Mouse (Mus musculus) hindbrain, postnatal 0 days (tissue): ENCODE results near the gene Fam149a. TPM values are rescaled to one million over a fixed set of nuclear protein-coding genes. Genes with fewer than 3 reads are reported as not detected.

ENCODE experiments used
- ATAC-seq: fragments of 200-750 bp; cut with Nextera tagmentation; 2 replicates; pipeline ENCODE4 v1.8.0; 2017; ENCODE audit warnings: mild to moderate bottlenecking, moderate TSS enrichment, moderate library complexity
- DNase-seq: peaks from one replicate; pipeline ENCODE4 v3.0.0-alpha.2; 2015; ENCODE audit warnings: low spot score
- H3K27ac ChIP-seq: fragments of 300-500 bp; sonication (generic); 2 replicates; pipeline ENCODE4 v1.5.1; 2014; ENCODE audit warnings: mild to moderate bottlenecking
- H3K27me3 ChIP-seq: fragments of 300-500 bp; sonication (generic); 2 replicates; pipeline ENCODE4 v1.6.1; 2014; ENCODE audit warnings: low read length, mixed read lengths; ENCODE audit not compliant: insufficient read depth
- H3K36me3 ChIP-seq: fragments of 300-500 bp; sonication (generic); 2 replicates; pipeline ENCODE4 v1.6.1; 2014; ENCODE audit warnings: low read length, mixed read lengths; ENCODE audit not compliant: insufficient read depth
- H3K4me1 ChIP-seq: fragments of 300-500 bp; sonication (generic); 2 replicates; pipeline ENCODE4 v1.6.1; 2014; ENCODE audit warnings: antibody characterized with exemption, low read length, mixed read lengths; ENCODE audit not compliant: insufficient read depth
- H3K4me2 ChIP-seq: fragments of 300-500 bp; sonication (generic); 2 replicates; pipeline ENCODE4 v1.6.1; 2014; ENCODE audit warnings: low read depth, mild to moderate bottlenecking, low read length, moderate library complexity, mixed read lengths
- H3K4me3 ChIP-seq: fragments of 300-500 bp; sonication (generic); 2 replicates; pipeline ENCODE4 v1.5.1; 2014; ENCODE audit warnings: low read length
- H3K9ac ChIP-seq: fragments of 300-500 bp; sonication (generic); replicated peaks from 2 replicates; pipeline ENCODE4 v1.6.1; 2014; ENCODE audit warnings: mild to moderate bottlenecking, low read length, moderate library complexity, mixed read lengths
- H3K9me3 ChIP-seq: fragments of 300-500 bp; sonication (generic); 2 replicates; pipeline ENCODE4 v1.6.1; 2016; ENCODE audit warnings: low read length, mixed read lengths
- CTCF ChIP-seq: IDR thresholded peaks from 2 replicates; pipeline ENCODE4 v1.5.1; 2016; ENCODE audit warnings: antibody characterized with exemption, control low read depth, low read depth
- WGBS: fragments of 180-500 bp; shearing (Covaris S2); extraction: QIAGEN DNeasy Blood & Tissue Kit; methylation state at CpG from one replicate; pipeline ENCODE4 v1.1.7; 2014; 5-methylcytosine and 5-hydroxymethylcytosine counted together
- polyA plus RNA-seq: library from polyadenylated mRNA; unstranded; fragments of >200 nt; fragmentation: Nextera tagmentation; extraction: Ambion mirVana; gene quantifications from 2 replicates; pipeline ENCODE4 v1.2.1, GENCODE M21; 2015
- total RNA-seq: library from RNA; depleted of rRNA; stranded (reverse); fragments of >200 nt; gene quantifications from 2 replicates; pipeline ENCODE4 v1.2.3, GENCODE M21; 2014; rRNA removed

Gene Fam149a
- total and polyA plus RNA-seq, 2 experiments from 2014 or later, result 20.2 to 24.6 TPM

- Histone ChIP-seq H3K36me3 (no peaks in the 10 kb centered on the region), H3K9ac (no peak within 1 kb of the TSS), H3K27ac (no peak within 1 kb of the TSS), H3K9me3 (no peaks in the 10 kb centered on the region), H3K4me3 (no peak within 1 kb of the TSS), H3K27me3 (no peaks in the 10 kb centered on the region), H3K4me2 (no peak within 1 kb of the TSS), H3K4me1 (no peaks in the 10 kb centered on the region)
- no peak for ATAC-seq
- TF ChIP-seq CTCF, result no peak
- WGBS, result 95% methylated on average over 7 of the region's 7 CpGs
- DNase-seq, result no peak
These were observed 87.4 kb downstream of the Fam149a start, which contains the start of gene Klkb1 for GRCm38 (mm10) chr8:45294687-45295086. TSS of gene Klkb1 (minus strand) at chr8:45294859.

GRCm38 (mm10) chr8:45291790-45292189 lies 90.3 kb downstream of the Fam149a start:
- Histone ChIP-seq H3K4me3 (no peak overlapping the region), H3K4me1 (no peaks in the 10 kb centered on the region), H3K27ac (no peak overlapping the region), H3K4me2 (no peak overlapping the region), H3K9ac (no peak overlapping the region), H3K36me3 (no peaks in the 10 kb centered on the region), H3K9me3 (no peaks in the 10 kb centered on the region), H3K27me3 (no peaks in the 10 kb centered on the region)
- peak; percentile 49 for DNase-seq
- ATAC-seq, result peak; percentile 71
- no peak for TF ChIP-seq CTCF
- 80% methylated on average over 2 of the region's 2 CpGs for WGBS

Other genes starting within 250 kb of the Fam149a start
- not detected in 2 replicates for gene F11, start 120.3 kb downstream of the Fam149a start, total RNA-seq
- not detected in 2 replicates for gene F11, start 120.3 kb downstream of the Fam149a start, polyA plus RNA-seq
- 0.16 TPM in 1 of 2 replicates, not detected in the other for gene Klkb1, start 87.4 kb downstream of the Fam149a start, total RNA-seq
- 0.06 TPM in 1 of 2 replicates, not detected in the other for gene Klkb1, start 87.4 kb downstream of the Fam149a start, polyA plus RNA-seq
- not detected in 2 replicates for gene Gm45753, start 73.8 kb downstream of the Fam149a start, total RNA-seq
- not detected in 2 replicates for gene Gm45753, start 73.8 kb downstream of the Fam149a start, polyA plus RNA-seq
- gene Cyp4v3, start 49.1 kb downstream of the Fam149a start, total RNA-seq, result 2.4 and 3.1 TPM in 2 replicates
- gene Cyp4v3, start 49.1 kb downstream of the Fam149a start, polyA plus RNA-seq, result 2.8 and 3.0 TPM in 2 replicates
- 1.2 and 1.7 TPM in 2 replicates for gene Tlr3, start 28.8 kb upstream of the Fam149a start, total RNA-seq
- 1.5 and 1.7 TPM in 2 replicates for gene Tlr3, start 28.8 kb upstream of the Fam149a start, polyA plus RNA-seq
- gene Sorbs2, start 125.5 kb upstream of the Fam149a start, total RNA-seq, result 53.0 and 65.6 TPM in 2 replicates
- gene Sorbs2, start 125.5 kb upstream of the Fam149a start, polyA plus RNA-seq, result 37.4 and 37.8 TPM in 2 replicates